Mouse (Mus musculus) kidney, adult 18-20 months (tissue): ENCODE results near the gene Obox5.
"Not testable (repeated sequence)": the region's sequence is repeated elsewhere in the genome, so short reads cannot be mapped to it uniquely, and the experiment has no call there.

Experiments
- DNase-seq: peaks from one replicate; pipeline ENCODE4 v3.0.0; 2021

Obox5 gene

DNA sequence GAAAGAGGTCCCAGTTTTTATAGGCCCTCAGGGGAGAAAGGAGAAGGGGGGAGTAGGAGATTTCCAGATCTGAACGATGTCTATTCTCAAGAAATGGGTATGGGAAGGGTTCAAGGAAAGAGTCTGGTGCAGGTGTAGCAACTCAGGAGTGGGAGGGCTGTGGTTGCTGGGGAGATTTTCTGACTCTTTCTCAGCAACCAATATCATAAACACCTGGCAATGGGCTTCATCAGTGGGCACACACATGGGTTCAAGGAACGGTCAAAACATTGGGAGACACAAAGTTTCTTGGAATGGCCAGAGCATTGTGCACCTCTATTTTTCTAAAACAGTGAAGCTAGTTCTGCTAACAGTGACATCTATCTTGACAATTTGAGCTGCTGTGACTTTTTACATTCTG, at the start of gene Obox5:
TSS of gene Obox5 (plus strand) at position 301 of the 400 bp plus-strand sequence.
- not testable (repeated sequence) for DNase-seq

DNA sequence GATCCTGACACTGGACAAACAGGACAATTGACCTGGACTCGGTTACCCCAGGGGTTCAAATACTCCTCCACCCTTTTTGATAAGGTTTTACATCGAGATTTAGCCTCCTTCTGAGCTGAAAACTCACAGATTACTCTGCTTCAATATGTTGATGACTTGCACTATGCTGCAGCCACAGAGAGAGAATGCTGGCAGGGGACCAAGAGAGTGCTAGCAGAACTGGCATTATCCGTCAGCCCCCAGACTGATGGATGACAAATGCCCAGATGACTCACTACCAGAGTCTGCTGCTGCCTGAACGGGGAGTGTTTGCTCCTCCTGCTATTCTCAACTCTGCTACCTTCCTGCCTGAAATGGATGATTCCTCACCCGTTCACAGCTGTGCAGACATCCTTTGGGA, 635 bp upstream of the Obox5 start:
- DNase-seq, result not testable (repeated sequence)
